ENCODE assay signal across 7 mouse cellular contexts in genomic region chr6:124414927-124415325, GRCm38 (mm10). TPM values are rescaled to one million over a fixed set of nuclear protein-coding genes. Genes with fewer than 3 reads are reported as not detected.
DNase-seq lines count a peak whose midpoint lies in the region; ATAC-seq lines count a peak whose summit lies in the region.

Gene Pex5 (minus strand): TSS chr6:124415067.

- no peaks in the 10 kb centered on the region for H3K27me3 ChIP-seq in embryonic facial prominence, embryonic 10.5 days (replicated peaks; ENCODE audit: low read depth, poor library complexity, severe bottlenecking)
- H3K27me3 ChIP-seq in limb, embryonic 10.5 days (ENCODE audit: low read depth, poor library complexity, severe bottlenecking), result no peaks in the 10 kb centered on the region
- H3K27me3 ChIP-seq in midbrain, embryonic 13.5 days, result no peaks in the 10 kb centered on the region

- DNase-seq in adrenal gland, postnatal 10 days, result peak; percentile 97
- peak; percentile 95 for DNase-seq in embryonic facial prominence, embryonic 10.5 days (ENCODE audit: low spot score)
- DNase-seq in kidney, adult 11 months, result peak; percentile 97
- DNase-seq in limb, embryonic 10.5 days (ENCODE audit: low spot score), result peak; percentile 93
- DNase-seq in spleen, adult 12 weeks (ENCODE audit: low spot score), result peak; percentile 84

- peak within 1 kb of the TSS; percentile 64 for H3K4me2 ChIP-seq in midbrain, embryonic 13.5 days (replicated peaks)

- H3K4me1 ChIP-seq in embryonic facial prominence, embryonic 10.5 days, result peaks cover 21% of the 10 kb centered on the region
- peaks cover 19% of the 10 kb centered on the region for H3K4me1 ChIP-seq in limb, embryonic 10.5 days
- peaks cover 25% of the 10 kb centered on the region for H3K4me1 ChIP-seq in midbrain, embryonic 13.5 days (replicated peaks)

- peak within 1 kb of the TSS; percentile 94 for H3K4me3 ChIP-seq in embryonic facial prominence, embryonic 10.5 days
- peak within 1 kb of the TSS; percentile 96 for H3K4me3 ChIP-seq in limb, embryonic 10.5 days
- peak within 1 kb of the TSS; percentile 88 for H3K4me3 ChIP-seq in midbrain, embryonic 13.5 days (replicated peaks)

- ATAC-seq in granulocyte monocyte progenitor cell, adult 5-6 weeks (replicated peaks; ENCODE audit: poor library complexity, severe bottlenecking), result peak; percentile 77
- ATAC-seq in midbrain, embryonic 13.5 days, result peak; percentile 95

- H3K9ac ChIP-seq in midbrain, embryonic 13.5 days (replicated peaks), result peak within 1 kb of the TSS; percentile 90

- no peaks in the 10 kb centered on the region for H3K9me3 ChIP-seq in embryonic facial prominence, embryonic 10.5 days
- no peaks in the 10 kb centered on the region for H3K9me3 ChIP-seq in limb, embryonic 10.5 days (replicated peaks)
- no peaks in the 10 kb centered on the region for H3K9me3 ChIP-seq in midbrain, embryonic 13.5 days

- peak within 1 kb of the TSS; percentile 93 for H3K27ac ChIP-seq in embryonic facial prominence, embryonic 10.5 days (replicated peaks)
- peak within 1 kb of the TSS; percentile 96 for H3K27ac ChIP-seq in limb, embryonic 10.5 days
- peak within 1 kb of the TSS; percentile 75 for H3K27ac ChIP-seq in midbrain, embryonic 13.5 days

- WGBS in embryonic facial prominence, embryonic 10.5 days, result under 1% methylated on average over 36 of the region's 36 CpGs
- under 1% methylated on average over 32 of the region's 36 CpGs for WGBS in limb, embryonic 10.5 days
- WGBS in midbrain, embryonic 13.5 days, result 0% methylated on average over 34 of the region's 36 CpGs

- peaks cover 32% of the 10 kb centered on the region for H3K36me3 ChIP-seq in embryonic facial prominence, embryonic 10.5 days (replicated peaks)
- H3K36me3 ChIP-seq in limb, embryonic 10.5 days, result peaks cover 29% of the 10 kb centered on the region
- H3K36me3 ChIP-seq in midbrain, embryonic 13.5 days, result peaks cover 16% of the 10 kb centered on the region

RNA-seq across cellular contexts. Expression of gene Pex5, which starts in this region (rescaled TPM):
- 100 to 1,000 TPM in 1 of 2 experiments, 10 to 100 TPM in 1; 93.1 to 104 TPM for total RNA-seq in adrenal gland, postnatal 10 days (2021)
- 43.3 and 44.9 TPM in 2 replicates for polyA plus RNA-seq in embryonic facial prominence, embryonic 10.5 days (2016; fragmentation: Nextera tagmentation; extraction: Ambion mirVana)
- total RNA-seq in granulocyte monocyte progenitor cell, adult 5-6 weeks (2014; fragmentation: Nextera tagmentation), result 31.3 and 34.9 TPM in 2 replicates
- total RNA-seq in granulocyte monocyte progenitor cell, adult 5-6 weeks (2017), result 16.2 and 19.5 TPM in 2 replicates
- 38.0 and 41.4 TPM in 2 replicates for polyA plus RNA-seq in limb, embryonic 10.5 days (2016; fragmentation: Nextera tagmentation; extraction: Ambion mirVana)
- polyA plus RNA-seq in midbrain, embryonic 13.5 days (2015; fragmentation: Nextera tagmentation; extraction: Ambion mirVana), result 74.9 and 78.0 TPM in 2 replicates

Comparison
In these comparisons a context has a peak if more than half of its experiments do, and no peak if none do; other contexts are left out.
1. Peak in every context shown above with its lines: DNase-seq, ATAC-seq, H3K4me3 ChIP-seq and H3K27ac ChIP-seq.